Mouse (Mus musculus) macrophage (primary cell): ENCODE measurements around the gene C3ar1. TPM values are rescaled to one million over a fixed set of nuclear protein-coding genes. Genes with fewer than 3 reads are reported as not detected.

Source experiments
- H3K27ac ChIP-seq: fragments of 350-480 bp; formaldehyde crosslinking; 2 replicates; pipeline ENCODE4 v1.9.0; 2021
- H3K36me3 ChIP-seq: fragments of 350-480 bp; formaldehyde crosslinking; 2 replicates; pipeline ENCODE4 v1.9.0; 2021; ENCODE audit errors: inconsistent target
- H3K4me3 ChIP-seq: fragments of 350-480 bp; formaldehyde crosslinking; 2 replicates; pipeline ENCODE4 v1.9.0; 2021; ENCODE audit errors: inconsistent target
- H3K79me2 ChIP-seq: fragments of 350-480 bp; formaldehyde crosslinking; 2 replicates; pipeline ENCODE4 v1.9.0; 2021; ENCODE audit errors: inconsistent target
- WGBS: methylation state at CpG from one replicate; pipeline ENCODE4 v1.1.7; 2026; ENCODE audit warnings: inconsistent platforms; ENCODE audit not compliant: missing documents; 5-methylcytosine and 5-hydroxymethylcytosine counted together
- polyA plus RNA-seq: library from polyadenylated mRNA; stranded (reverse); fragments of 250-400 nt; gene quantifications from 3 replicates; pipeline ENCODE4 v1.2.4, GENCODE M21; 2018; ENCODE audit warnings: inconsistent platforms
- total RNA-seq, 78 experiments: library from RNA; depleted of rRNA; stranded (reverse); fragments of 250-400 nt; gene quantifications; 1 replicate in 9 of 78; 2 replicates in 24 of 78; 3 replicates in 43 of 78; 4 replicates in 2 of 78; pipeline ENCODE4 v1.2.4; 2018; ENCODE audit warnings: inconsistent platforms in 56 of 78

The C3ar1 gene
- total RNA-seq (2018; cell fraction: chromatin; rRNA removed) = 100 to 1,000 TPM in 20 of 26 experiments, 10 to 100 TPM in 6; 26.3 to 225 (median 136) TPM
- total RNA-seq (2018; cell fraction: cytosol; rRNA removed) = 100 to 1,000 TPM; 577 to 982 (median 775) TPM
- total RNA-seq (2018; cell fraction: nucleus; rRNA removed) = 1,000 to 10,000 TPM in 1 of 26 experiments, 100 to 1,000 TPM in 25; 108 to 1,011 (median 584) TPM
- polyA plus RNA-seq = 541 to 857 TPM (median 783 TPM) in 3 replicates

GRCm38 (mm10) chr6:122855955-122856354 is at the start of gene C3ar1:
Gene C3ar1, minus strand, starts transcription at chr6:122856161.
- Histone ChIP-seq H3K79me2 (peaks cover 65% of the 10 kb centered on the region), H3K4me3 (peak within 1 kb of the TSS; percentile 76), H3K27ac (peak within 1 kb of the TSS; percentile 99), H3K36me3 (peaks cover 10% of the 10 kb centered on the region)
- 2% methylated on average over 7 of the region's 7 CpGs for WGBS

GRCm38 (mm10) chr6:122892442-122893049 is 36.6 kb upstream of the C3ar1 start:
- H3K4me3 ChIP-seq = no peak overlapping the region
- H3K36me3 ChIP-seq = peaks cover 45% of the 10 kb centered on the region
- 0% methylated on average over 2 of the region's 2 CpGs for WGBS
- no peaks in the 10 kb centered on the region for H3K79me2 ChIP-seq
- H3K27ac ChIP-seq = no peak overlapping the region

GRCm38 (mm10) chr6:122889599-122889998 is 33.6 kb upstream of the C3ar1 start:
- WGBS = 100% methylated on average over 2 of the region's 2 CpGs
- Histone ChIP-seq H3K36me3 (peaks cover 54% of the 10 kb centered on the region), H3K27ac (no peak overlapping the region), H3K4me3 (no peak overlapping the region), H3K79me2 (peaks cover 3% of the 10 kb centered on the region; the same call in 1 of the 2 replicates)

- 95% methylated on average over 9 of the region's 9 CpGs for WGBS
- Histone ChIP-seq H3K79me2 (peaks cover 59% of the 10 kb centered on the region), H3K4me3 (no peak overlapping the region)
These were observed 27.6 kb upstream of the C3ar1 start for GRCm38 (mm10) chr6:122883603-122884002.

GRCm38 (mm10) chr6:122881287-122881686 is 25.3 kb upstream of the C3ar1 start:
- no peak overlapping the region for H3K27ac ChIP-seq
- no peak overlapping the region for H3K4me3 ChIP-seq
- WGBS = 95% methylated on average over 12 of the region's 12 CpGs
- H3K79me2 ChIP-seq = peaks cover 83% of the 10 kb centered on the region
- H3K36me3 ChIP-seq = peaks cover 85% of the 10 kb centered on the region

More at GRCm38 (mm10) chr6:122883603-122884002, 27.6 kb upstream of the C3ar1 start:
- H3K36me3 ChIP-seq = peaks cover 95% of the 10 kb centered on the region
- no peak overlapping the region for H3K27ac ChIP-seq

GRCm38 (mm10) chr6:122879781-122880505 is 24.0 kb upstream of the C3ar1 start:
- peaks cover 72% of the 10 kb centered on the region for H3K36me3 ChIP-seq
- peaks cover 96% of the 10 kb centered on the region for H3K79me2 ChIP-seq
- H3K4me3 ChIP-seq = no peak overlapping the region
- H3K27ac ChIP-seq = no peak overlapping the region
- WGBS = 87% methylated on average over 7 of the region's 7 CpGs

- H3K4me3 ChIP-seq = no peak overlapping the region
- no peak overlapping the region for H3K27ac ChIP-seq
- WGBS = 82% methylated on average over 7 of the region's 7 CpGs
- peaks cover 65% of the 10 kb centered on the region for H3K36me3 ChIP-seq
- H3K79me2 ChIP-seq = peaks cover 95% of the 10 kb centered on the region
These were observed 23.3 kb upstream of the C3ar1 start for GRCm38 (mm10) chr6:122879141-122879735.

GRCm38 (mm10) chr6:122874720-122875389 is 18.9 kb upstream of the C3ar1 start:
- peaks cover 70% of the 10 kb centered on the region for H3K79me2 ChIP-seq

GRCm38 (mm10) chr6:122873871-122874719 is 18.1 kb upstream of the C3ar1 start, which contains the start of gene Necap1:
Gene Necap1, plus strand, starts transcription at chr6:122874474.
- Histone ChIP-seq H3K36me3 (peaks cover 17% of the 10 kb centered on the region; the same call in 1 of the 2 replicates), H3K27ac (peak within 1 kb of the TSS; percentile 99), H3K4me3 (peak within 1 kb of the TSS; percentile 78), H3K79me2 (peaks cover 62% of the 10 kb centered on the region)
- 9% methylated on average over 36 of the region's 43 CpGs for WGBS

More at GRCm38 (mm10) chr6:122874720-122875389, 18.9 kb upstream of the C3ar1 start:
- WGBS = 0% methylated on average over 20 of the region's 31 CpGs
- H3K36me3 ChIP-seq = peaks cover 24% of the 10 kb centered on the region; the same call in 1 of the 2 replicates
- H3K4me3 ChIP-seq = peak overlapping the region; percentile 78
- H3K27ac ChIP-seq = peak overlapping the region; percentile 99

- Histone ChIP-seq H3K79me2 (peaks cover 49% of the 10 kb centered on the region), H3K36me3 (peaks cover 6% of the 10 kb centered on the region; the same call in 1 of the 2 replicates), H3K27ac (peak overlapping the region; percentile 99), H3K4me3 (no peak overlapping the region)
- 0% methylated on average over 5 of the region's 5 CpGs for WGBS
These were observed 16.8 kb upstream of the C3ar1 start for GRCm38 (mm10) chr6:122872800-122873199.

- no peak overlapping the region for H3K4me3 ChIP-seq
- WGBS = 60% methylated on average over 11 of the region's 11 CpGs
- peak overlapping the region; percentile 99 for H3K27ac ChIP-seq
- H3K36me3 ChIP-seq = no peaks in the 10 kb centered on the region
- H3K79me2 ChIP-seq = peaks cover 19% of the 10 kb centered on the region
These were observed 13.9 kb upstream of the C3ar1 start for GRCm38 (mm10) chr6:122869846-122870245.

GRCm38 (mm10) chr6:122867914-122868313 is 12.0 kb upstream of the C3ar1 start:
- peaks cover 15% of the 10 kb centered on the region; the same call in 1 of the 2 replicates for H3K79me2 ChIP-seq
- peak overlapping the region; percentile 21; the same call in 1 of the 2 replicates for H3K27ac ChIP-seq
- 60% methylated on average over 4 of the region's 4 CpGs for WGBS
- no peak overlapping the region for H3K4me3 ChIP-seq
- H3K36me3 ChIP-seq = no peaks in the 10 kb centered on the region

GRCm38 (mm10) chr6:122862871-122863270 is 6.9 kb upstream of the C3ar1 start:
- H3K4me3 ChIP-seq = no peak overlapping the region
- no peaks in the 10 kb centered on the region for H3K36me3 ChIP-seq
- H3K79me2 ChIP-seq = peaks cover 3% of the 10 kb centered on the region; the same call in 1 of the 2 replicates
- WGBS = 0% methylated on average over 1 of the region's 1 CpGs
- peak overlapping the region; percentile 95 for H3K27ac ChIP-seq
